Mouse (Mus musculus) CH12.LX (cell line): ENCODE measurements at regions not wholly inside any gene's neighbourhood (a gene's known extent, or its start where the extent isn't known, plus 50 kb on each side); places are given as distances from the start of the nearest gene placed in this dataset.

ENCODE experiments used
- DNase-seq: peaks from one replicate; pipeline ENCODE4 v3.0.0-alpha.2; 2013; ENCODE audit errors: extremely low read depth
- H3K27ac ChIP-seq: 2 replicates; pipeline ENCODE4 v1.5.1; 2012; ENCODE audit warnings: low read depth, mild to moderate bottlenecking, control low read depth, moderate library complexity; ENCODE audit not compliant: insufficient read depth
- H3K27me3 ChIP-seq: replicated peaks from 2 replicates; pipeline ENCODE3; 2012; ENCODE audit warnings: inconsistent platforms
- H3K36me3 ChIP-seq, 2 experiments: replicated peaks in 1 of 2; 2 replicates each; pipeline versions ENCODE3 to v1.6.1; 2012; ENCODE audit warnings: inconsistent platforms in 1 of 2, low read length in 1 of 2, mild to moderate bottlenecking in 1 of 2, mixed read lengths in 1 of 2, moderate library complexity in 1 of 2; ENCODE audit not compliant: control insufficient read depth in 1 of 2, insufficient read depth in 1 of 2
- H3K4me1 ChIP-seq, 2 experiments: 2 replicates each; pipeline ENCODE4 v1.6.1; 2012; ENCODE audit warnings: inconsistent platforms in 1 of 2, moderate library complexity in 1 of 2; ENCODE audit not compliant: insufficient read depth in 2 of 2, control insufficient read depth in 1 of 2
- H3K4me2 ChIP-seq: 2 replicates; pipeline ENCODE4 v1.6.1; 2012; ENCODE audit warnings: low read depth, mild to moderate bottlenecking, control low read depth; ENCODE audit not compliant: poor library complexity, insufficient read depth, severe bottlenecking
- H3K4me3 ChIP-seq, 3 experiments: fragments of 150-350 bp in 1 of 3; sonication (generic) in 1 of 3; replicated peaks in 1 of 3; 2 replicates each; pipeline versions ENCODE3 to v1.5.1; 2011 to 2012; ENCODE audit warnings: low read depth in 2 of 3, low read length in 2 of 3, mild to moderate bottlenecking in 2 of 3, moderate library complexity in 2 of 3, control low read depth in 1 of 3, improper control_type of control experiment in 1 of 3, inconsistent platforms in 1 of 3, mixed read lengths in 1 of 3; ENCODE audit not compliant: poor library complexity in 1 of 3
- H3K79me2 ChIP-seq: replicated peaks from 2 replicates; pipeline ENCODE4 v1.6.1; 2012; ENCODE audit warnings: mild to moderate bottlenecking, moderate library complexity; ENCODE audit not compliant: control insufficient read depth, poor library complexity, insufficient read depth, severe bottlenecking; ENCODE audit errors: extremely low read depth
- H3K9ac ChIP-seq: 2 replicates; pipeline ENCODE4 v1.6.1; 2012; ENCODE audit warnings: low read depth, mild to moderate bottlenecking, control low read depth, moderate library complexity; ENCODE audit not compliant: insufficient read depth
- H3K9me3 ChIP-seq: replicated peaks from 2 replicates; pipeline ENCODE3; 2012; ENCODE audit warnings: low read length, inconsistent platforms, mixed read lengths
- BHLHE40 ChIP-seq: IDR thresholded peaks from 2 replicates; pipeline ENCODE4 v1.6.1; 2011; ENCODE audit warnings: mild to moderate bottlenecking, low read depth, low read length, improper control_type of control experiment
- CHD2 ChIP-seq: IDR thresholded peaks from 2 replicates; pipeline ENCODE4 v1.6.1; 2011; ENCODE audit warnings: low read length, improper control_type of control experiment
- CTCF ChIP-seq, 2 experiments: IDR thresholded peaks in 1 of 2; conservative IDR thresholded peaks in 1 of 2; 2 replicates each; pipeline ENCODE4 v1.5.1; 2011 to 2012; ENCODE audit warnings: low read depth in 2 of 2, low read length in 2 of 2, improper control_type of control experiment in 1 of 2, inconsistent platforms in 1 of 2, mild to moderate bottlenecking in 1 of 2, moderate library complexity in 1 of 2
- E2F4 ChIP-seq: IDR thresholded peaks from 2 replicates; pipeline ENCODE4 v1.6.1; 2011; ENCODE audit warnings: low read depth, low read length, improper control_type of control experiment; ENCODE audit not compliant: insufficient replicate concordance
- ELF1 ChIP-seq: IDR thresholded peaks from 2 replicates; pipeline ENCODE4 v1.6.1; 2014; ENCODE audit warnings: low read depth, mild to moderate bottlenecking, inconsistent platforms, low read length, improper control_type of control experiment
- EP300 ChIP-seq: IDR thresholded peaks from 2 replicates; pipeline ENCODE4 v1.6.1; 2011; ENCODE audit warnings: low read length, improper control_type of control experiment
- ETS1 ChIP-seq: conservative IDR thresholded peaks from 2 replicates; pipeline ENCODE4 v1.6.1; 2012; ENCODE audit warnings: low read depth, mild to moderate bottlenecking, inconsistent platforms, low read length, improper control_type of control experiment, moderate library complexity
- GABPA ChIP-seq: IDR thresholded peaks from 2 replicates; pipeline ENCODE4 v1.6.1; 2012; ENCODE audit warnings: low read depth, low read length, improper control_type of control experiment, inconsistent platforms; ENCODE audit not compliant: insufficient replicate concordance
- IRF4 ChIP-seq: IDR thresholded peaks from 2 replicates; pipeline ENCODE4 v1.6.1; 2014; ENCODE audit warnings: low read depth, mild to moderate bottlenecking, inconsistent platforms, low read length, improper control_type of control experiment
- KAT2A ChIP-seq: IDR thresholded peaks from 2 replicates; pipeline ENCODE4 v1.6.1; 2012; ENCODE audit warnings: low read length, improper control_type of control experiment, inconsistent platforms; ENCODE audit not compliant: insufficient replicate concordance
- MAX ChIP-seq: IDR thresholded peaks from 2 replicates; pipeline ENCODE4 v1.6.1; 2011; ENCODE audit warnings: low read length, improper control_type of control experiment
- MAZ ChIP-seq: IDR thresholded peaks from 2 replicates; pipeline ENCODE4 v1.6.1; 2012; ENCODE audit warnings: low read depth, mild to moderate bottlenecking, inconsistent platforms, low read length, improper control_type of control experiment, moderate library complexity
- MEF2A ChIP-seq: IDR thresholded peaks from 2 replicates; pipeline ENCODE4 v1.6.1; 2014; ENCODE audit warnings: low read depth, mild to moderate bottlenecking, inconsistent platforms, low read length, improper control_type of control experiment, borderline replicate concordance
- MYC ChIP-seq: IDR thresholded peaks from 2 replicates; pipeline ENCODE4 v1.6.1; 2011; ENCODE audit warnings: low read depth, mild to moderate bottlenecking, improper control_type of control experiment, low read length
- NELFE ChIP-seq: IDR thresholded peaks from 2 replicates; pipeline ENCODE4 v1.6.1; 2011; ENCODE audit warnings: low read depth, low read length, improper control_type of control experiment
- NRF1 ChIP-seq: IDR thresholded peaks from 2 replicates; pipeline ENCODE4 v1.6.1; 2014; ENCODE audit warnings: low read depth, mild to moderate bottlenecking, inconsistent platforms, low read length, improper control_type of control experiment, moderate library complexity
- RAD21 ChIP-seq: IDR thresholded peaks from 2 replicates; pipeline ENCODE4 v1.6.1; 2011; ENCODE audit warnings: low read depth, mild to moderate bottlenecking, low read length, improper control_type of control experiment, moderate library complexity
- SIN3A ChIP-seq: IDR thresholded peaks from 2 replicates; pipeline ENCODE4 v1.6.1; 2012; ENCODE audit warnings: low read length, improper control_type of control experiment, inconsistent platforms
- TBP ChIP-seq: conservative IDR thresholded peaks from 2 replicates; pipeline ENCODE4 v1.6.1; 2011; ENCODE audit warnings: low read depth, low read length, improper control_type of control experiment
- TCF12 ChIP-seq: IDR thresholded peaks from 2 replicates; pipeline ENCODE4 v1.6.1; 2014; ENCODE audit warnings: low read depth, mild to moderate bottlenecking, inconsistent platforms, low read length, improper control_type of control experiment
- USF2 ChIP-seq: conservative IDR thresholded peaks from 2 replicates; pipeline ENCODE4 v1.6.1; 2011; ENCODE audit warnings: low read depth, low read length, improper control_type of control experiment
- ZC3H11A ChIP-seq: IDR thresholded peaks from 2 replicates; pipeline ENCODE4 v1.6.1; 2012; ENCODE audit warnings: low read depth, mild to moderate bottlenecking, inconsistent platforms, low read length, improper control_type of control experiment
- ZKSCAN1 ChIP-seq: IDR thresholded peaks from 2 replicates; pipeline ENCODE4 v1.6.1; 2012; ENCODE audit warnings: low read depth, inconsistent platforms, low read length, improper control_type of control experiment, borderline replicate concordance
- ZMIZ1 ChIP-seq: IDR thresholded peaks from 2 replicates; pipeline ENCODE4 v1.6.1; 2012; ENCODE audit warnings: low read depth, mild to moderate bottlenecking, inconsistent platforms, low read length, improper control_type of control experiment
- dilution Hi-C: fragments of 300-500 bp; cut with MboI; formaldehyde crosslinking; loops from 2 replicates; pipeline ENCODE4 v1.14.3; 2020; ENCODE audit warnings: low sequenced_read_pairs; ENCODE audit not compliant: extremely low pct_unique_long_range_greater_than_20kb, extremely low pct_ligation_motif_present
- in situ Hi-C: fragments of 300-500 bp; cut with MboI; formaldehyde crosslinking; loops from 3 replicates; pipeline ENCODE4 v1.14.3; 2019; ENCODE audit warnings: low sequenced_read_pairs, low pct_ligation_motif_present, low pct_unique_long_range_greater_than_20kb, mixed read lengths

DNA sequence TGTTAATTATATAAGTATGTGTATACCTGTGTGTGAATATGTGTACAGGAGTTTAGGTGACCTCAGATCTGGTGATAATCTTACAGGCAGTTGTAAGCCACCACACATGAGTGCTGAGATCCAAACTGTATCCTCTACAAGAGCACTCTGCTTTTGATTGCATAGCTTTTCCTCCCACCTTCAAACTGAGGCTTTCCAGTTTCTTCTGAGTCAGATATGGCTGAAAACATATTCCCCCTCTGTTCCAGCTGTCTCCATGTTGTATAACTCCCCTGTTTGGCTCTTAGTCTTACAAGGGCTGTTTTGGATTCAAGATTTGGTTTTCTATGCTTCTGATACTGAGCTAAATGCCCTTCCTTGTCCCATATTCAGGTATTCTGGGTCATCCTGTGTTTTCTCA lies 232.7 kb downstream of the Sis start:
- Histone ChIP-seq H3K4me2 (no peak overlapping the region), H3K79me2 (no peaks in the 10 kb centered on the region), H3K9me3 (no peaks in the 10 kb centered on the region), H3K36me3 (no peaks in the 10 kb centered on the region), H3K4me1 (no peaks in the 10 kb centered on the region), H3K4me3 (no peak overlapping the region), H3K27me3 (no peaks in the 10 kb centered on the region), H3K27ac (no peak overlapping the region), H3K9ac (no peak overlapping the region)
- dilution Hi-C loops (no loop called here), in situ Hi-C loops (no loop called here)
- DNase-seq: no peak
- TF ChIP-seq USF2 (no peak), TCF12 (no peak), EP300 (no peak), MYC (no peak), TBP (no peak), BHLHE40 (no peak), SIN3A (no peak), ZC3H11A (no peak), MAZ (no peak), NELFE (no peak), ZKSCAN1 (no peak), KAT2A (no peak), MEF2A (no peak)

DNA sequence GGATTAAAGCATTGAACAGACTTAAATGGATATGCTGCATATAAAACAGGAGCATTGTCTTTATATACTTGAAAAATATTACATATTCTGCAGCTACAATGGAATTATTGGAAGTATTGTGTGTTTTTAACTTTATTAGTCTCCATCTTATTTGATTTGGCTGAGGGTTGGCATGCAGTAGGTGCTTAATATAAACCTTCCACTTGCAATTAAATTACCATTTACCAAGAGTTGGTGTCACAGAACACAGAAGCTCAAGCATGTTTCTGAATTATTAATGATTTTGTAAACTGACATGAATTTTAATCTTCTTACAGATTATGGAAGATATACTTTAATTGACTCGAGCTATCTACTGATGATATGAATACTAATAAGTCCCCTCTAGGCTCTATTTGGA lies 240.3 kb downstream of the Sis start:
- no peak for TF ChIP-seq NELFE
- TF ChIP-seq ETS1: no peak
- no peak for TF ChIP-seq MYC
- no peak for TF ChIP-seq TBP
- TF ChIP-seq GABPA: no peak
- TF ChIP-seq NRF1: no peak
- no peak for TF ChIP-seq CHD2
- TF ChIP-seq RAD21: no peak
- TF ChIP-seq IRF4: no peak
- no peak for TF ChIP-seq CTCF (conservative IDR thresholded peaks at IDR 0.05 in 1 of 2, IDR thresholded peaks at IDR 0.05 in 1 of 2; ENCODE audit: low read depth in 2 of 2, low read length in 2 of 2)
- TF ChIP-seq ZC3H11A: no peak
- no peak for TF ChIP-seq ZMIZ1
- TF ChIP-seq MAX: no peak
- TF ChIP-seq E2F4: no peak
- TF ChIP-seq ELF1: no peak
- H3K27me3 ChIP-seq: no peaks in the 10 kb centered on the region
- DNase-seq: no peak
- no peak overlapping the region for H3K4me3 ChIP-seq
- in situ Hi-C loops: no loop called here
- H3K27ac ChIP-seq: no peak overlapping the region
- no peaks in the 10 kb centered on the region for H3K9me3 ChIP-seq
- H3K4me1 ChIP-seq: no peaks in the 10 kb centered on the region
- no peak overlapping the region for H3K4me2 ChIP-seq
- no peaks in the 10 kb centered on the region for H3K36me3 ChIP-seq
- H3K79me2 ChIP-seq: no peaks in the 10 kb centered on the region
- dilution Hi-C loops: no loop called here
- H3K9ac ChIP-seq: no peak overlapping the region
